Mouse (Mus musculus) frontal cortex, postnatal 14 days (tissue): ENCODE results near the gene Zfp428.

ENCODE experiments used
- DNase-seq, 2 experiments: peaks; one replicate each; pipeline ENCODE4 v3.0.0; 2022; ENCODE audit warnings: low spot score in 2 of 2

Zfp428 gene

GRCm38 (mm10) chr7:24506838-24507725, at the start of gene Zfp428:
Gene Zfp428 (plus strand): TSS chr7:24507006.
- peak; percentile 80 to 83 for DNase-seq

- no peak for DNase-seq
These were observed 49.0 kb upstream of the Zfp428 start for GRCm38 (mm10) chr7:24457726-24458370.

GRCm38 (mm10) chr7:24459440-24459839, 47.4 kb upstream of the Zfp428 start:
- DNase-seq: no peak

GRCm38 (mm10) chr7:24459843-24460242, 47.0 kb upstream of the Zfp428 start:
- DNase-seq: no peak

- no peak for DNase-seq
These were observed 45.3 kb upstream of the Zfp428 start for GRCm38 (mm10) chr7:24461376-24462051.

- DNase-seq: no peak
These were observed 44.2 kb upstream of the Zfp428 start, which contains the start of gene Plaur for GRCm38 (mm10) chr7:24462388-24463319. Gene Plaur (plus strand): TSS chr7:24462484.

GRCm38 (mm10) chr7:24466835-24467234, 40.0 kb upstream of the Zfp428 start:
- DNase-seq: no peak

- DNase-seq: no peak
These were observed 38.9 kb upstream of the Zfp428 start for GRCm38 (mm10) chr7:24467886-24468285.

- no peak for DNase-seq
These were observed 37.7 kb upstream of the Zfp428 start for GRCm38 (mm10) chr7:24469126-24469525.

GRCm38 (mm10) chr7:24470356-24470755, 36.5 kb upstream of the Zfp428 start:
- DNase-seq: no peak

- no peak for DNase-seq
These were observed 34.4 kb upstream of the Zfp428 start for GRCm38 (mm10) chr7:24472442-24472841.

GRCm38 (mm10) chr7:24472937-24473336, 33.9 kb upstream of the Zfp428 start:
- no peak for DNase-seq

- peak in 1 of 2 experiments; percentile 74 for DNase-seq
These were observed 32.8 kb upstream of the Zfp428 start for GRCm38 (mm10) chr7:24473913-24474529.

GRCm38 (mm10) chr7:24474811-24475506, 31.8 kb upstream of the Zfp428 start:
- no peak for DNase-seq

GRCm38 (mm10) chr7:24476338-24476737, 30.5 kb upstream of the Zfp428 start:
- no peak for DNase-seq

- DNase-seq: no peak
These were observed 29.9 kb upstream of the Zfp428 start for GRCm38 (mm10) chr7:24476856-24477255.

GRCm38 (mm10) chr7:24478911-24479310, 27.9 kb upstream of the Zfp428 start:
- DNase-seq: no peak

- no peak for DNase-seq
These were observed 27.1 kb upstream of the Zfp428 start for GRCm38 (mm10) chr7:24479685-24480084.

GRCm38 (mm10) chr7:24480121-24480941, 26.5 kb upstream of the Zfp428 start:
- no peak for DNase-seq
